In the genomic region with DNA sequence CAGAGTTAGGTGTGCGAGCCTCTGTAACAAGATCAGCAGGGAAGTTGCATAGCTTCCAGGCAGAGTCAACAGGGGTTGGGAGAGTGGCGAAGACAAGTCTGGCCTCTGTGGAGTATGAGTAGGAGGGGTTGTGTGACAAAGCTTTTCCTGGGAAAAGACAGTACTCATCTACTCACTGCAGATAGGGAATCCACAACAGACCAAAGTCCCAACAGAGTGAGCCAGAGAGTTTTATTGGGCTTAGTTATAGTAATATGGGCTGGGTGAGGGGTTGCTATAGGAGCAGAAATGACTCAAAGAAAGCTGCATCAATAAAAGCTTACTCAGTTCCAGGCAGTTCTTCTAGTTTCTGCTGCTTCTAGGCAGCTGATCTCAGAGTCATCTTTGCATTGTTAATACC, we compare ENCODE assay signal across 26 mouse cellular contexts. TPM values are rescaled to one million over a fixed set of nuclear protein-coding genes. Genes with fewer than 3 reads are reported as not detected.
DNase-seq lines count a peak whose midpoint lies in the region; ATAC-seq and TF ChIP-seq lines count a peak whose summit lies in the region.
"Had no signal": no experiment of that assay in that cellular context is flagged by ENCODE, and none has a peak within 500 bp of the region (broad histone marks: within the 10 kb centered on the region; RNA-seq: fewer than 3 reads in every experiment).

No protein-coding gene starts in this region.

- DNase-seq in intestine, embryonic 14.5 days (ENCODE audit: low spot score), result no peak
- no peak for DNase-seq in cerebellum, adult 11 months
- DNase-seq in forebrain, postnatal 0 days, result no peak
- no peak for DNase-seq in cerebellum, adult 11-12 months
- no peak for DNase-seq in liver, embryonic 11.5 days (ENCODE audit: low spot score)
- DNase-seq: adrenal gland, adult 2 months; adrenal gland, postnatal 10 days; adrenal gland, postnatal 25 days; cerebellum, adult 18-20 months; cerebellum, adult 8-10 months; cerebellum, adult 9-11 months; cerebellum, postnatal 14 days; cerebellum, postnatal 36 days; embryo, embryonic 11 days had no signal

- H3K4me1 ChIP-seq in intestine, embryonic 14.5 days (replicated peaks; ENCODE audit: control insufficient read depth, insufficient read depth, low read length), result no peaks in the 10 kb centered on the region
- H3K4me1 ChIP-seq in intestine, embryonic 15.5 days (replicated peaks), result no peaks in the 10 kb centered on the region
- no peaks in the 10 kb centered on the region for H3K4me1 ChIP-seq in intestine, postnatal 0 days (replicated peaks; ENCODE audit: control insufficient read depth, insufficient read depth, low read length)
- no peaks in the 10 kb centered on the region for H3K4me1 ChIP-seq in stomach, embryonic 16.5 days (ENCODE audit: control insufficient read depth, insufficient read depth, low read length)
- no peaks in the 10 kb centered on the region for H3K4me1 ChIP-seq in forebrain, postnatal 0 days (ENCODE audit: insufficient read depth)
- no peaks in the 10 kb centered on the region for H3K4me1 ChIP-seq in liver, embryonic 11.5 days (replicated peaks; ENCODE audit: control insufficient read depth, insufficient read depth, low read length)
- H3K4me1 ChIP-seq: embryonic facial prominence, embryonic 13.5 days; embryonic facial prominence, embryonic 15.5 days; forebrain, embryonic 13.5 days; forebrain, embryonic 15.5 days had no signal

- no peak overlapping the region for H3K27ac ChIP-seq in intestine, embryonic 14.5 days (ENCODE audit: low read depth)
- no peak overlapping the region for H3K27ac ChIP-seq in intestine, embryonic 15.5 days
- H3K27ac ChIP-seq in intestine, postnatal 0 days (ENCODE audit: low read depth, low read length), result no peak overlapping the region; the same call in 1 of the 2 replicates
- H3K27ac ChIP-seq in stomach, embryonic 16.5 days (ENCODE audit: low read length), result no peak overlapping the region
- no peak overlapping the region for H3K27ac ChIP-seq in forebrain, postnatal 0 days (ENCODE audit: low read depth, low read length)
- H3K27ac ChIP-seq in liver, embryonic 11.5 days (ENCODE audit: low read depth, low read length), result no peak overlapping the region
- H3K27ac ChIP-seq: embryonic facial prominence, embryonic 13.5 days; embryonic facial prominence, embryonic 15.5 days; forebrain, embryonic 13.5 days; forebrain, embryonic 15.5 days had no signal

- WGBS in intestine, embryonic 14.5 days, result 80% methylated on average over 2 of the region's 2 CpGs
- WGBS in intestine, embryonic 15.5 days, result 78% methylated on average over 2 of the region's 2 CpGs
- 47% methylated on average over 2 of the region's 2 CpGs for WGBS in intestine, postnatal 0 days
- WGBS in stomach, embryonic 16.5 days, result 77% methylated on average over 2 of the region's 2 CpGs
- 83% methylated on average over 2 of the region's 2 CpGs for WGBS in forebrain, postnatal 0 days
- WGBS in liver, embryonic 11.5 days, result 82% methylated on average over 2 of the region's 2 CpGs

- TF ChIP-seq CTCF in intestine, postnatal 0 days (IDR thresholded peaks at IDR 0.05; ENCODE audit: low read depth), result no peak
- no peak for TF ChIP-seq CTCF in forebrain, postnatal 0 days (IDR thresholded peaks at IDR 0.05; ENCODE audit: low read depth)

- no peaks in the 10 kb centered on the region for H3K9me3 ChIP-seq in intestine, embryonic 14.5 days (ENCODE audit: control insufficient read depth, low read length)
- H3K9me3 ChIP-seq in intestine, embryonic 15.5 days, result no peaks in the 10 kb centered on the region
- no peaks in the 10 kb centered on the region for H3K9me3 ChIP-seq in intestine, postnatal 0 days (ENCODE audit: control insufficient read depth)
- H3K9me3 ChIP-seq in stomach, embryonic 16.5 days (replicated peaks; ENCODE audit: control insufficient read depth, low read length), result no peaks in the 10 kb centered on the region
- H3K9me3 ChIP-seq in forebrain, postnatal 0 days (ENCODE audit: low read length), result no peaks in the 10 kb centered on the region
- H3K9me3 ChIP-seq in liver, embryonic 11.5 days (ENCODE audit: control insufficient read depth, low read length), result no peaks in the 10 kb centered on the region
- H3K9me3 ChIP-seq: embryonic facial prominence, embryonic 13.5 days; embryonic facial prominence, embryonic 15.5 days; forebrain, embryonic 13.5 days; forebrain, embryonic 15.5 days had no signal

- H3K27me3 ChIP-seq in intestine, embryonic 14.5 days (replicated peaks; ENCODE audit: control insufficient read depth, insufficient read depth, low read length), result no peaks in the 10 kb centered on the region
- H3K27me3 ChIP-seq in intestine, embryonic 15.5 days (replicated peaks), result no peaks in the 10 kb centered on the region
- no peaks in the 10 kb centered on the region for H3K27me3 ChIP-seq in intestine, postnatal 0 days (replicated peaks; ENCODE audit: control insufficient read depth, insufficient read depth, low read length)
- H3K27me3 ChIP-seq in stomach, embryonic 16.5 days (ENCODE audit: control insufficient read depth, insufficient read depth, low read length), result no peaks in the 10 kb centered on the region
- H3K27me3 ChIP-seq in forebrain, postnatal 0 days (ENCODE audit: insufficient read depth, low read length), result no peaks in the 10 kb centered on the region
- no peaks in the 10 kb centered on the region for H3K27me3 ChIP-seq in liver, embryonic 11.5 days (replicated peaks; ENCODE audit: control insufficient read depth, insufficient read depth, low read length)
- H3K27me3 ChIP-seq: embryonic facial prominence, embryonic 13.5 days; embryonic facial prominence, embryonic 15.5 days; forebrain, embryonic 13.5 days; forebrain, embryonic 15.5 days had no signal

- no peak overlapping the region for H3K4me2 ChIP-seq in intestine, embryonic 14.5 days (ENCODE audit: low read length)
- no peak overlapping the region for H3K4me2 ChIP-seq in intestine, embryonic 15.5 days (replicated peaks)
- H3K4me2 ChIP-seq in intestine, postnatal 0 days (replicated peaks; ENCODE audit: low read depth), result no peak overlapping the region
- H3K4me2 ChIP-seq in stomach, embryonic 16.5 days (ENCODE audit: low read depth, low read length), result no peak overlapping the region
- H3K4me2 ChIP-seq in forebrain, postnatal 0 days (ENCODE audit: low read depth), result no peak overlapping the region
- H3K4me2 ChIP-seq in liver, embryonic 11.5 days, result no peak overlapping the region
- H3K4me2 ChIP-seq: embryonic facial prominence, embryonic 13.5 days; embryonic facial prominence, embryonic 15.5 days; forebrain, embryonic 13.5 days; forebrain, embryonic 15.5 days had no signal

- peak; percentile 62; the same call in 1 of the 2 replicates for ATAC-seq in intestine, embryonic 14.5 days (replicated peaks; ENCODE audit: low FRiP score, low TSS enrichment, low read depth)
- ATAC-seq in intestine, embryonic 15.5 days, result peak; percentile 98
- peak; percentile 98 for ATAC-seq in intestine, postnatal 0 days
- peak; percentile 29; the same call in 1 of the 2 replicates for ATAC-seq in stomach, embryonic 16.5 days (ENCODE audit: insufficient read depth, low FRiP score)
- ATAC-seq in forebrain, postnatal 0 days, result no peak
- no peak for ATAC-seq in liver, embryonic 11.5 days (replicated peaks; ENCODE audit: low FRiP score)
- ATAC-seq: forebrain, embryonic 13.5 days; forebrain, embryonic 15.5 days had no signal

- H3K4me3 ChIP-seq in intestine, embryonic 14.5 days (ENCODE audit: low read depth, low read length), result no peak overlapping the region
- H3K4me3 ChIP-seq in intestine, embryonic 15.5 days (replicated peaks), result no peak overlapping the region
- H3K4me3 ChIP-seq in intestine, postnatal 0 days (ENCODE audit: low read depth, low read length), result no peak overlapping the region
- H3K4me3 ChIP-seq in stomach, embryonic 16.5 days (replicated peaks; ENCODE audit: low read length), result no peak overlapping the region
- H3K4me3 ChIP-seq in forebrain, postnatal 0 days (ENCODE audit: low read depth, low read length), result no peak overlapping the region
- no peak overlapping the region for H3K4me3 ChIP-seq in liver, embryonic 11.5 days (ENCODE audit: low read depth, low read length)
- H3K4me3 ChIP-seq: embryonic facial prominence, embryonic 13.5 days; embryonic facial prominence, embryonic 15.5 days; erythroblast, embryonic 14.5 days; forebrain, embryonic 13.5 days; forebrain, embryonic 15.5 days had no signal

- no peaks in the 10 kb centered on the region for H3K36me3 ChIP-seq in intestine, embryonic 14.5 days (ENCODE audit: control insufficient read depth, insufficient read depth, low read length)
- no peaks in the 10 kb centered on the region for H3K36me3 ChIP-seq in intestine, embryonic 15.5 days
- H3K36me3 ChIP-seq in intestine, postnatal 0 days (ENCODE audit: control insufficient read depth, insufficient read depth), result no peaks in the 10 kb centered on the region
- H3K36me3 ChIP-seq in stomach, embryonic 16.5 days (ENCODE audit: control insufficient read depth, insufficient read depth, low read length), result no peaks in the 10 kb centered on the region
- no peaks in the 10 kb centered on the region for H3K36me3 ChIP-seq in forebrain, postnatal 0 days (ENCODE audit: insufficient read depth)
- no peaks in the 10 kb centered on the region for H3K36me3 ChIP-seq in liver, embryonic 11.5 days (ENCODE audit: control insufficient read depth, insufficient read depth, low read length)
- H3K36me3 ChIP-seq: embryonic facial prominence, embryonic 13.5 days; embryonic facial prominence, embryonic 15.5 days; forebrain, embryonic 15.5 days had no signal

- no peak overlapping the region for H3K9ac ChIP-seq in intestine, embryonic 14.5 days (ENCODE audit: low read length)
- no peak overlapping the region for H3K9ac ChIP-seq in intestine, embryonic 15.5 days
- H3K9ac ChIP-seq in intestine, postnatal 0 days (ENCODE audit: low read depth, low read length), result no peak overlapping the region
- H3K9ac ChIP-seq in stomach, embryonic 16.5 days (ENCODE audit: low read length), result no peak overlapping the region
- no peak overlapping the region for H3K9ac ChIP-seq in forebrain, postnatal 0 days
- no peak overlapping the region for H3K9ac ChIP-seq in liver, embryonic 11.5 days (ENCODE audit: low read depth, low read length)
- H3K9ac ChIP-seq: embryonic facial prominence, embryonic 13.5 days; embryonic facial prominence, embryonic 15.5 days; forebrain, embryonic 13.5 days; forebrain, embryonic 15.5 days had no signal

RNA-seq across cellular contexts. Expression of a gene that starts 21.8 kb away (rescaled TPM):
- polyA plus RNA-seq in intestine, embryonic 14.5 days (2014; fragmentation: Nextera tagmentation; extraction: Ambion mirVana), result 17.7 and 18.7 TPM in 2 replicates
- 22.9 and 25.3 TPM in 2 replicates for polyA plus RNA-seq in intestine, embryonic 15.5 days (2015; fragmentation: Nextera tagmentation; extraction: Ambion mirVana)
- 33.3 and 34.2 TPM in 2 replicates for polyA plus RNA-seq in intestine, postnatal 0 days (2015; fragmentation: Nextera tagmentation; extraction: Ambion mirVana)
- polyA plus RNA-seq in stomach, embryonic 16.5 days (2015; fragmentation: Nextera tagmentation; extraction: Ambion mirVana), result 29.7 and 33.1 TPM in 2 replicates
- total RNA-seq in forebrain, postnatal 0 days (2014; rRNA removed), result 25.1 and 25.5 TPM in 2 replicates
- 48.8 and 54.3 TPM in 2 replicates for polyA plus RNA-seq in forebrain, postnatal 0 days (2015; fragmentation: Nextera tagmentation; extraction: Ambion mirVana)
- polyA plus RNA-seq in liver, embryonic 11.5 days (2014; fragmentation: Nextera tagmentation; extraction: Ambion mirVana), result 19.9 and 20.8 TPM in 2 replicates

RNA-seq across cellular contexts. Expression of a gene that starts 21.9 kb away (rescaled TPM):
- 194 and 198 TPM in 2 replicates for polyA plus RNA-seq in intestine, embryonic 14.5 days (2014; fragmentation: Nextera tagmentation; extraction: Ambion mirVana)
- polyA plus RNA-seq in intestine, embryonic 15.5 days (2015; fragmentation: Nextera tagmentation; extraction: Ambion mirVana), result 178 and 179 TPM in 2 replicates
- polyA plus RNA-seq in intestine, postnatal 0 days (2015; fragmentation: Nextera tagmentation; extraction: Ambion mirVana), result 94.1 and 108 TPM in 2 replicates
- polyA plus RNA-seq in stomach, embryonic 16.5 days (2015; fragmentation: Nextera tagmentation; extraction: Ambion mirVana), result 149 and 150 TPM in 2 replicates
- 49.6 and 61.9 TPM in 2 replicates for total RNA-seq in forebrain, postnatal 0 days (2014; rRNA removed)
- 130 and 141 TPM in 2 replicates for polyA plus RNA-seq in forebrain, postnatal 0 days (2015; fragmentation: Nextera tagmentation; extraction: Ambion mirVana)
- polyA plus RNA-seq in liver, embryonic 11.5 days (2014; fragmentation: Nextera tagmentation; extraction: Ambion mirVana), result 308 and 350 TPM in 2 replicates

RNA-seq across cellular contexts. Expression of a gene that starts 49.2 kb away (rescaled TPM):
- 0.89 and 2.3 TPM in 2 replicates for polyA plus RNA-seq in intestine, embryonic 14.5 days (2014; fragmentation: Nextera tagmentation; extraction: Ambion mirVana)
- 0.87 and 1.2 TPM in 2 replicates for polyA plus RNA-seq in intestine, embryonic 15.5 days (2015; fragmentation: Nextera tagmentation; extraction: Ambion mirVana)
- polyA plus RNA-seq in intestine, postnatal 0 days (2015; fragmentation: Nextera tagmentation; extraction: Ambion mirVana), result 0.47 and 1.5 TPM in 2 replicates
- 1.3 and 1.6 TPM in 2 replicates for polyA plus RNA-seq in stomach, embryonic 16.5 days (2015; fragmentation: Nextera tagmentation; extraction: Ambion mirVana)
- 3.0 and 3.9 TPM in 2 replicates for total RNA-seq in forebrain, postnatal 0 days (2014; rRNA removed)
- polyA plus RNA-seq in forebrain, postnatal 0 days (2015; fragmentation: Nextera tagmentation; extraction: Ambion mirVana), result 1.4 and 2.1 TPM in 2 replicates
- not detected in 2 replicates for polyA plus RNA-seq in liver, embryonic 11.5 days (2014; fragmentation: Nextera tagmentation; extraction: Ambion mirVana)
- total RNA-seq: adrenal gland, postnatal 25 days; common myeloid progenitor, adult 5-6 weeks; ES-E14; MEL had no signal
- polyA plus RNA-seq: C2C12; erythroblast, embryonic 14.5 days had no signal

Comparison
In these comparisons a context has a peak if more than half of its experiments do, and no peak if none do; other contexts are left out.
1. ATAC-seq: peak in intestine, embryonic 14.5 days (single experiment), intestine, embryonic 15.5 days (single experiment), intestine, postnatal 0 days (single experiment) and stomach, embryonic 16.5 days (single experiment); none in forebrain, postnatal 0 days (single experiment) and liver, embryonic 11.5 days (single experiment).